Mouse (Mus musculus) ovary, adult 2 months (tissue): ENCODE results near the gene E2f1. TPM values are rescaled to one million over a fixed set of nuclear protein-coding genes. Genes with fewer than 3 reads are reported as not detected.

Experiments used
- polyA plus RNA-seq: library from polyadenylated mRNA; depleted of rRNA; stranded (reverse); fragments of >200 nt; gene quantifications from 2 replicates; pipeline ENCODE4 v1.2.3, GENCODE M21; 2012; rRNA removed

Gene E2f1
- polyA plus RNA-seq = 27.7 and 43.1 TPM in 2 replicates

GRCm38 (mm10) chr2:154569836-154570286 is at the start of gene E2f1:
E2f1 (minus strand) TSS chr2:154569892.

GRCm38 (mm10) chr2:154613118-154614115 is 43.7 kb upstream of the E2f1 start, which contains the start of the genes Zfp341 and 4930519P11Rik:
Zfp341 (plus strand) TSS chr2:154613297.
4930519P11Rik (minus strand) TSS chr2:154613437.

GRCm38 (mm10) chr2:154603638-154604153 is 34.0 kb upstream of the E2f1 start, which contains the start of gene Pxmp4:
Pxmp4 (minus strand) TSS chr2:154603708.

GRCm38 (mm10) chr2:154558264-154559039 is 11.2 kb downstream of the E2f1 start, which contains the start of gene Necab3:
Necab3 (minus strand) TSS chr2:154558890.

GRCm38 (mm10) chr2:154551476-154551875 is 18.2 kb downstream of the E2f1 start, which contains the start of gene Actl10:
Actl10 (plus strand) TSS chr2:154551776.

GRCm38 (mm10) chr2:154546711-154547110 is 23.0 kb downstream of the E2f1 start, which contains the start of gene 1700003F12Rik:
1700003F12Rik (plus strand) TSS chr2:154547085.

Other genes with a start within 250 kb of the E2f1 start
- gene Cdk5rap1, start 196.9 kb downstream of the E2f1 start, polyA plus RNA-seq = 9.0 and 12.3 TPM in 2 replicates
- gene Snta1, start 161.8 kb downstream of the E2f1 start, polyA plus RNA-seq = 33.9 and 42.2 TPM in 2 replicates
- gene Cbfa2t2, start 133.4 kb downstream of the E2f1 start, polyA plus RNA-seq = 18.4 and 20.1 TPM in 2 replicates
- 0.26 and 0.47 TPM in 2 replicates for gene 1700003F12Rik, start 22.8 kb downstream of the E2f1 start, polyA plus RNA-seq
- 0.10 TPM in 1 of 2 replicates, not detected in the other for gene Actl10, start 18.1 kb downstream of the E2f1 start, polyA plus RNA-seq
- 3.2 and 4.2 TPM in 2 replicates for gene Necab3, start 11.0 kb downstream of the E2f1 start, polyA plus RNA-seq
- 27.0 and 34.1 TPM in 2 replicates for gene Pxmp4, start 33.8 kb upstream of the E2f1 start, polyA plus RNA-seq
- 9.1 and 10.9 TPM in 2 replicates for gene Zfp341, start 43.4 kb upstream of the E2f1 start, polyA plus RNA-seq
- gene 4930519P11Rik, start 43.5 kb upstream of the E2f1 start, polyA plus RNA-seq = 1.0 and 2.4 TPM in 2 replicates
- 96.2 and 109 TPM in 2 replicates for gene Chmp4b, start 81.8 kb upstream of the E2f1 start, polyA plus RNA-seq
- gene Gm14214, start 200.1 kb upstream of the E2f1 start, polyA plus RNA-seq = not detected in 2 replicates
- 361 and 481 TPM in 2 replicates for gene Raly, start 221.2 kb upstream of the E2f1 start, polyA plus RNA-seq
- gene a, start 221.5 kb upstream of the E2f1 start, polyA plus RNA-seq = 0.39 and 0.57 TPM in 2 replicates